Mouse (Mus musculus) cortical plate, adult 2 months (tissue): ENCODE measurements around the gene Trim50.

Experiments
- CTCF ChIP-seq: fragments of 200-500 bp; IDR thresholded peaks from 2 replicates; pipeline ENCODE4 v1.5.1; 2011; ENCODE audit warnings: mild to moderate bottlenecking, control low read depth, low read length; ENCODE audit not compliant: insufficient read depth; ENCODE audit errors: extremely low read depth
- POLR2A ChIP-seq: fragments of 200-500 bp; IDR thresholded peaks from 2 replicates; pipeline ENCODE4 v1.6.1; 2011; ENCODE audit warnings: mild to moderate bottlenecking, low read length, control low read depth; ENCODE audit not compliant: insufficient read depth; ENCODE audit errors: extremely low read depth

GRCm38 (mm10) chr5:135326121-135326659 is 26.9 kb upstream of the Trim50 start:
- no peak for TF ChIP-seq CTCF
- TF ChIP-seq POLR2A = no peak
